Mouse (Mus musculus) erythroblast, embryonic 14.5 days (primary cell): ENCODE results near the gene Pld2.

ENCODE experiments used
- GATA1 ChIP-seq: IDR thresholded peaks from 2 replicates; pipeline ENCODE4 v1.6.1; 2012; ENCODE audit warnings: low read length, inconsistent platforms, mixed read lengths
- TAL1 ChIP-seq: IDR thresholded peaks from 3 replicates; pipeline ENCODE4 v1.6.1; 2012; ENCODE audit warnings: low read length, inconsistent platforms, mixed read lengths

- TF ChIP-seq TAL1 (no peak), GATA1 (no peak)
Measured at GRCm38 (mm10) chr11:70573872-70574271, 34.0 kb downstream of the Pld2 start.
